Mouse (Mus musculus) central nervous system, embryonic 14 days (tissue): ENCODE measurements around the gene H6pd. TPM values are rescaled to one million over a fixed set of nuclear protein-coding genes. Genes with fewer than 3 reads are reported as not detected.

Source experiments
- polyA plus RNA-seq: library from polyadenylated mRNA; depleted of rRNA; stranded (reverse); fragments of >200 nt; gene quantifications from 2 replicates; pipeline ENCODE4 v1.2.3, GENCODE M21; 2012; rRNA removed

H6pd gene
- polyA plus RNA-seq = 3.9 and 7.6 TPM in 2 replicates

GRCm38 (mm10) chr4:150008853-150009586 is at the start of gene H6pd:
TSS of gene H6pd (minus strand) at chr4:150009023.

GRCm38 (mm10) chr4:149954893-149955439 is 53.9 kb downstream of the H6pd start, which contains the start of gene Spsb1:
TSS of gene Spsb1 (minus strand) at chr4:149955043.

Other genes starting within 250 kb of the H6pd start
- 13.6 and 14.2 TPM in 2 replicates for gene Slc25a33, start 234.7 kb downstream of the H6pd start, polyA plus RNA-seq
- 6.0 and 7.3 TPM in 2 replicates for gene Spsb1, start 54.0 kb downstream of the H6pd start, polyA plus RNA-seq
- gene Gpr157, start 78.3 kb upstream of the H6pd start, polyA plus RNA-seq = 0.63 and 1.2 TPM in 2 replicates
- 1.8 and 2.1 TPM in 2 replicates for gene Slc2a5, start 110.3 kb upstream of the H6pd start, polyA plus RNA-seq
- not detected in 2 replicates for gene Slc2a7, start 139.9 kb upstream of the H6pd start, polyA plus RNA-seq
- gene Car6, start 192.3 kb upstream of the H6pd start, polyA plus RNA-seq = 0.05 and 0.31 TPM in 2 replicates
- gene Eno1, start 227.7 kb upstream of the H6pd start, polyA plus RNA-seq = 438 and 445 TPM in 2 replicates